Mouse (Mus musculus): ENCODE results near the gene Zfp526. TPM values are rescaled to one million over a fixed set of nuclear protein-coding genes. Genes with fewer than 3 reads are reported as not detected.
A peak's percentile ranks its signal among the peaks of the same experiment; 100 is the strongest.

Gene Zfp526
- polyA plus RNA-seq, 1 experiment from 2014 or later: 2.6 TPM

DNA sequence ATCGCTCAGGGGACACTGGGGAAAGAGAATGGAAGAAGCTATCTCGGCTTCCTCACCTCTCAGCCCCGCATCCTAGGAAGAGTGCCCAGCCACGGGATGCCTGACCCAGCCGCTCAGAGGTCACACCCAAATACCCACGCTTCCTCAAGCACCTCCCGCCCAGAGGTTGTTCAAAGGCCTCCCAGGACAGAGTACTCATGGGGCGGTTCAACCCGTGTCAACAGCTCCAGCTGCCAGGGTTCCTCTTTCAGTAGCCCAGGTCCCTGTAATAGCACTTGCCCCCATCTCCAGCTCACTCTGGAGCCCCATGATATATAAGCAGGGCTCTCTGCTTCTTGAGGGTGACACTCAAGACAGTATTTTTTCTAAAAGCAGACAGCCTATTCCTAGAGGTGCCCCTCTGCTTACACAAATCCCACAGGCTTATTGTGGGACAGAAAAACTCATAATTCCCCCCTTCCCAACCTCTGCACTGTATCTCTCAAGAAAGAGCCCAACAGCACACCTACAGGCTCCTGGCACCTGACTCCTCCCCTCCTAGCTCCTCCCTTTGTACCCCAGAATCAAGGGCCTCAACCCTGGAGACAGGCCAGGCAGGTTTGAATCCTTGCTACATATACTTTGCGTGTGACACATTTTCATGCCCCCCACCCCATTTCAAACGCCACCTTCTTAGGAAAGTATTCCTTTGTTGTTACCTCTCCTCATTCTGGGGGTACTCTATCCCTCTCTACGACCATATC is 3.4 kb upstream of the Zfp526 start:
- H3K27me3 ChIP-seq (replicated peaks): no peaks in the 10 kb centered on the region
- 60% methylated on average over 12 of the region's 12 CpGs for WGBS
- peaks cover 37% of the 10 kb centered on the region for H3K4me1 ChIP-seq (replicated peaks)
- no peaks in the 10 kb centered on the region for H3K9me3 ChIP-seq
- peak overlapping the region; percentile 74 for H3K9ac ChIP-seq
- no peak for ATAC-seq
- H3K4me2 ChIP-seq (replicated peaks): peak overlapping the region; percentile 95
- H3K36me3 ChIP-seq: 0 out of 2 replicates have a peak, but pooled peaks cover 3% of the 10 kb centered on the region
- H3K27ac ChIP-seq: no peak overlapping the region
- H3K4me3 ChIP-seq (replicated peaks): peak overlapping the region; percentile 80; the same call in 1 of the 2 replicates

DNA sequence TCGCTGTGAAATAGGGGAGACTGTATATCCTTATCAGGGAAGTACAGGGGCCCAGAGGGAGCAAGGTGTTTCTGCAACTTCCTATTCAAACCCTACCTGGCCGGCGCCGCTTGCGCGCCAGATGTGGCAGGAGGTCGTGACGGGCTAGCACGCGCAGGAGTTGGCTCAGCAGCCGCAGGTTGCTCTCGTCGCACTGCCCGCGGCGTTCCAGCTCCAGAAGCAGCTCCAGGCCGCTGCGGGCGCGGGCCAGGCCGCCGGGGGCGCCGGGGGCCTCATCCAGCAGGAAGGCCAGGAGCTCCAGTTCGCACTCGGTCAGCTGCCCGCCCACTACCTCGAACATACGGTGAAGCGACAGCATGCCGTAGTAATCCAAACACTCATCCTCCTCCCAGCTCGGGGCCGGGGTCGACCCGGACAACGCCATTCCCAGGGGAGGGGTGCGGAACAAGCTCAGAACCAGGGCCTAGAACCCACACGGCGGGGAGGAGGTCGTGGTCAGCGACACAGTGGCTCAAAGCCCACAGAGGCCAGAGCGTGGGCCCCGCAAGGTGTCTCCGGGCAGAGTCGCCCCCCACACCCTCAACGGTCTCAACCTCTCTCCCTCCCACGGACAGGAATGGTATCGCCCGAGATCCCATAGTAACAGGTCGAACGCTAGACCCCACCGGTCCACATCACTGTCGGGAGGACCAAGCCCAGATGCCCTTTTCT is 2.4 kb upstream of the Zfp526 start:
- 0 out of 2 replicates have a peak, but pooled peaks cover 3% of the 10 kb centered on the region for H3K36me3 ChIP-seq
- under 1% methylated on average over 52 of the region's 53 CpGs for WGBS
- H3K27me3 ChIP-seq (replicated peaks): no peaks in the 10 kb centered on the region
- peak overlapping the region; percentile 80 for H3K4me3 ChIP-seq (replicated peaks)
- H3K27ac ChIP-seq: peak overlapping the region; percentile 92
- H3K4me2 ChIP-seq (replicated peaks): peak overlapping the region; percentile 95
- peaks cover 40% of the 10 kb centered on the region for H3K4me1 ChIP-seq (replicated peaks)
- ATAC-seq: peak; percentile 31
- H3K9me3 ChIP-seq: no peaks in the 10 kb centered on the region
- peak overlapping the region; percentile 74 for H3K9ac ChIP-seq

DNA sequence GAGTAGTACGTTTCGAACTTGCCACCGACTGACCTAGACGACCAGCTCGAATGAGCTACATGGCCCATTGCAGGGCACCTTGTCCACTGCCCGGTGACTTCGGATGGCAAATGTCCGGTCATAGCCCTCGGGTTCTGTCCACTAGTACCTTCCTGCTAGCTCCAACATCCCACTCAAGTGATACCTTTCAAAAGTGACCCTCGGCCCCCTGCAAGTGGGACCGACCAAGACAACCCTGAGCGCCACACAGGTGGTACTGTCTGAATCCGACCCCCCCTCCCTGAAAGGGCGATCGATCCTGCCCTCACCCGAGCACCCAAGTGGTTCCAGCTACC is 1.8 kb upstream of the Zfp526 start:
- Histone ChIP-seq H3K4me3 (replicated peaks) (peak overlapping the region; percentile 80), H3K36me3 (0 out of 2 replicates have a peak, but pooled peaks cover 6% of the 10 kb centered on the region), H3K9me3 (no peaks in the 10 kb centered on the region), H3K4me1 (replicated peaks) (peaks cover 40% of the 10 kb centered on the region), H3K27ac (peak overlapping the region; percentile 92), H3K9ac (peak overlapping the region; percentile 74), H3K27me3 (replicated peaks) (no peaks in the 10 kb centered on the region), H3K4me2 (replicated peaks) (peak overlapping the region; percentile 95)
- ATAC-seq: no peak
- 0% methylated on average over 16 of the region's 16 CpGs for WGBS

DNA sequence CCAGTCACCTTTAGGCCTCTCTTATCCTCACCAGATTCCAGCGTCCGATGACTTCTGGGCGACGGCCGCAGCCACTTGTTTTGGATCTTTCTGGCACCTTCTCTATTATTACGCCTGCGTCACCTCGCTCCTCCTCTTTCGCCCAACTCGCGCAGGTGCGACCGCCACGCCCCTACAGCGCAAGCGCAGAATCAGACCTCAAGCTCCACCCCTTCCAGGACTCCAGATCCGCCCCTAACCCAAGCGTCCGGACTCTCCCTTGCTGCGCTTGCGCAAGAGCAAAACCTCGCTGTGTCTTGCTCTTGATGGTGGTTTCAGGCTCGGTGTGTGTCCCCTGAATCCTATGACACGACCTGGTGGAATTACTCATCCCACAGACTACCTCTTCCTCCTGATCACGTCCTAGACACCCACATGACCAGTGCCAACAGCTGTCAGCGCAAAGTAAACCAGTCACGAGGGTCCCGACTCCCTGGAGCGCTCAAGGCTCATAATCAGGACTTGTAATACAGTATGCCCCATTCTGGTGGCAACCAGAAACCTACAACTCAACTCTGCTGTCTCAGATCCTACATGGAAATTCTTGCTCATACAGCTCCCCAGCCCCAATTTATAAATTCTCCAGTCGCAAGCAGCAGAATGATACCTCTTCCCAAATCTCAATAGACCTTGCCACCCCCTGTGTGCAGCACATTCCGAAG is 1.3 kb upstream of the Zfp526 start:
- Histone ChIP-seq H3K4me1 (replicated peaks) (peaks cover 40% of the 10 kb centered on the region), H3K4me3 (replicated peaks) (peak overlapping the region; percentile 80), H3K9ac (peak overlapping the region; percentile 79), H3K4me2 (replicated peaks) (peak overlapping the region; percentile 95), H3K27me3 (replicated peaks) (no peaks in the 10 kb centered on the region), H3K36me3 (0 out of 2 replicates have a peak, but pooled peaks cover 8% of the 10 kb centered on the region), H3K9me3 (no peaks in the 10 kb centered on the region), H3K27ac (peak overlapping the region; percentile 92)
- WGBS: 3% methylated on average over 31 of the region's 31 CpGs
- ATAC-seq: peak; percentile 80

DNA sequence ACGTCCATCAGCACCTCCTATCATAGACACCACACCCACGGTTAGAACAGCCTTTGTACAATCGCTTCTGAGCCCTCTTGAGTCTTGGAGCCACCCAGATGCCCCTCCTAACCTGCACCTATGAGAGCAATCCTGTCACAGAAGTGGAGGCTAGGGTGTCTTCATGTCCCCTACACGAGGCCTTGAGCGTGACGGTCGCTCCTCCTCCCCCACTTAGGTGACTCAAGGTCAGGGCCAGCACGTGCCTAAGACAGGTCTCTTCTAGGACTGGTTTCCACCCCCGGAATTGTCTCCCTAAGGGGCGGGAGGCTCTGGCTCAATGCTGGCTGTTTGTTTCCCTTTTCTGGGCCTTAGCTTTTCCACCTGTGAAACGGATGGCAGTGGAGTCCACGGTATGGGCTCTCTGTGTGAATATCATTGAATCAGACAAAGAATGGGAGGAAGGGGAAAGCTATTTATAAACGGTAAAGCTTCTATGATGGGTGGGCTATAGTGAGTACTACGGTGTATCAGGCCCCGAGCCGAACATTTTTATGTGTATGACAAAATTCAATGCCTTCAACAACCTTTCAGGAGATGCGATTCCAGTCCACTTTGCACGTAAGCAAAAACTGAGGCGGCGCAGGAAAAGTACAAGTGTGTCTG is 646 bp upstream of the Zfp526 start, which contains the start of gene Dedd2:
TSS of gene Dedd2 (minus strand) at position 159 of the 645 bp plus-strand sequence.
- Histone ChIP-seq H3K36me3 (peaks cover 11% of the 10 kb centered on the region; the same call in 1 of the 2 replicates), H3K27me3 (replicated peaks) (no peaks in the 10 kb centered on the region), H3K4me3 (replicated peaks) (peak within 1 kb of the TSS; percentile 80), H3K9ac (peak within 1 kb of the TSS; percentile 79), H3K9me3 (no peaks in the 10 kb centered on the region), H3K4me2 (replicated peaks) (peak within 1 kb of the TSS; percentile 95), H3K27ac (peak within 1 kb of the TSS; percentile 92), H3K4me1 (replicated peaks) (peaks cover 40% of the 10 kb centered on the region)
- WGBS: 7% methylated on average over 20 of the region's 20 CpGs
- ATAC-seq: no peak

DNA sequence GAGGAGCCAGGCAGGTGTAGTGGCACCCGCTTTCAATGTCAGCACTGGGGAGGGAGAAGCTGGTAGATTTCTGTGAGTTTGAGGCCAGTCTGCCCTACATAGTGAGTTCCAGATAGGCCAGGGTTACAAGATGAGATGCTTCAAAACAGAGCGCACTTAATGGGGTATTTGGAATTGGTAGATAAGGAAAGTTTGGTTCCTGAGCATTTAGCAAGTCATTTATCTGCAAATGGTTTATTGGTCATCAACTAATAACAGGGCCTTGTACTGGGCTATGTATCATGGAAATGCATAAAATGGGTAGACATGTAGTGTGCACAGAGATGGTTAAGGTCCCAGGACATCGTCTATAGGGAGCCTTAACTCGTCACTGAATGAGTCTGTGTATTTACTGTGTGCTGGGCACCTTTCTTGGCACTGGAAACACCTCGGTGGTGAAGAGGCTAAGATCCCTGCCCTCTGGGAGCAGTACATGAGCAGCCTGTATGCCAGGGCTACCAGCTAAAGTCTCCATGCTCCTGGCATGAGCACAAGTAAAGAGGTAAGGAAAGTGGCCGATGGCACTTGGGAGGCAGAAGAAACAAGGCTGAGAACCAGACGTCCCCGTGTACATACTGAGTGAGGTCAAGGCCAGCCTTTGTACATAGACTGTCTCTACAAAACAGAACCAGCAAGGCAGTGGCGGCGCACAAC is 1.2 kb downstream of the Zfp526 start:
- peak overlapping the region; percentile 95 for H3K4me2 ChIP-seq (replicated peaks)
- no peak for ATAC-seq
- no peak overlapping the region for H3K27ac ChIP-seq
- peak overlapping the region; percentile 79 for H3K9ac ChIP-seq
- H3K27me3 ChIP-seq (replicated peaks): no peaks in the 10 kb centered on the region
- H3K4me1 ChIP-seq (replicated peaks): peaks cover 39% of the 10 kb centered on the region
- no peaks in the 10 kb centered on the region for H3K9me3 ChIP-seq
- H3K4me3 ChIP-seq (replicated peaks): peak overlapping the region; percentile 80
- WGBS: 82% methylated on average over 10 of the region's 10 CpGs
- H3K36me3 ChIP-seq: peaks cover 29% of the 10 kb centered on the region

DNA sequence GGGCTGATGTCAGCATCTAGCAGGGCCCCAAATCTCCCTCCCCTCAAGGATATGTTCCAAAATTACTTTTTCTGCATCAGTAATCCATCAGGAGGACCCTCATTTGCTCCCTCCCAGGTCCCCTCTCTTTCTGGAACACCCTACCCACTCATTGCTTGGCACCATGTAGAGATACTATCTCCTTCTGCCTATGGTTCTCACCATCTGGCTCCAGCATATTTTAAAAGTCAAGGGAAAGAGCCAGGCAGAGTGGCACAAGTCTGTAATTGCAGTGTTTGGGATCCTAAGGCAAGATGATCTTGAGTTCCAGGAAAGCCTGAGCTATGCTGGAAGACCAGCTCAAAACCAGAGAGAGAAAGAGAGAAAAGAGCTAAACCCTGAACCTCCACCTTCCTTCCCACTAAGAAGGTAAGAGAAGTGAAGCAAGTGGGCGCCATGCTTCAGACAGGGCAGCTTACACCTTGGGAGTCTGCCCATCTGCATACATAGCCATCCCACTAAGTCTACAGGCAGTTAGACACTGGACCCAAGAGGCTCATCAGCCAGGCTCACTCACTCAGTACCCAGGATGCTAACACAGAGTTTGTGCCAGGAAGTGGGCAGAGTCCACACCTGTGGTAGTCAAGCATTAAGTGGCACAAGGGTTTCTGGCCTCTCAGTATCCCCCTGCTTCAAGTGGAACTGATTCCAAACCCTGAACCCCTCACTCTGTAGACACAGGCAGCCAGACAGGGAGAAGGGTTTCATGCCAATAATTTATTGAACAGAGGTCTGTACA is 6.5 kb downstream of the Zfp526 start:
- Histone ChIP-seq H3K27me3 (replicated peaks) (no peaks in the 10 kb centered on the region), H3K9ac (no peak overlapping the region), H3K27ac (no peak overlapping the region), H3K36me3 (peaks cover 60% of the 10 kb centered on the region), H3K4me2 (replicated peaks) (no peak overlapping the region), H3K9me3 (no peaks in the 10 kb centered on the region), H3K4me3 (replicated peaks) (no peak overlapping the region), H3K4me1 (replicated peaks) (peaks cover 5% of the 10 kb centered on the region)
- WGBS: 91% methylated on average over 1 of the region's 1 CpGs
- no peak for ATAC-seq

DNA sequence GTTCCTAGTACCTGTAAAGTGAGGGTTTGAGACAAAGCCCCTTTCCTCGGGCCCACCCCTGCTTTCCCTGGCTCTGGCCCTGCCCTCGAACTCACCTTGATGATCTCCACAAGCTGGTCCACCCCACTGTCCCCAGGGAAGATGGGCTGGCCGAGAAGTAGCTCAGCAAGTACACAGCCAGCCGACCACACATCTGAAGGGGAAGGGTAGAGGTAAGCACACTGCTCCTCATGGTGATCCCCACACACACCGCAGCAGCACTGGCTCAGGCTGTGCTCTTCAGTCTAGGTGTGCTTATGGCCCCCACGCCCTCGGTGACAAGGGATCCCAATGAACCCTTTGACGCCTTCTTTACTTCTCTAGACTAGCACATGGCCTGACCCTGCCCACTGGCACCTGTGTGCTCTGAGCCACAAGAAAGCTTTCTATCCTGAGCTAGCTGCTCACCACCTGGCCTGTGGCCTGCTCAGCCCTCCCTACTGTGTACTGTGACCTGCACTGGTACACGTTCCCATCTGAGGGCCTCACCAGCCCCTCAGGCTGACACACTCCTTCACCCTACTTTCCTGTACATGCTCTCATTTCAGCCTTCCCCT is 9.6 kb downstream of the Zfp526 start:
- no peak for ATAC-seq
- Histone ChIP-seq H3K9me3 (no peaks in the 10 kb centered on the region), H3K36me3 (peaks cover 64% of the 10 kb centered on the region), H3K9ac (no peak overlapping the region), H3K27me3 (replicated peaks) (no peaks in the 10 kb centered on the region), H3K4me1 (replicated peaks) (peaks cover 7% of the 10 kb centered on the region), H3K4me3 (replicated peaks) (no peak overlapping the region), H3K4me2 (replicated peaks) (no peak overlapping the region), H3K27ac (no peak overlapping the region)
- WGBS: 84% methylated on average over 9 of the region's 9 CpGs

DNA sequence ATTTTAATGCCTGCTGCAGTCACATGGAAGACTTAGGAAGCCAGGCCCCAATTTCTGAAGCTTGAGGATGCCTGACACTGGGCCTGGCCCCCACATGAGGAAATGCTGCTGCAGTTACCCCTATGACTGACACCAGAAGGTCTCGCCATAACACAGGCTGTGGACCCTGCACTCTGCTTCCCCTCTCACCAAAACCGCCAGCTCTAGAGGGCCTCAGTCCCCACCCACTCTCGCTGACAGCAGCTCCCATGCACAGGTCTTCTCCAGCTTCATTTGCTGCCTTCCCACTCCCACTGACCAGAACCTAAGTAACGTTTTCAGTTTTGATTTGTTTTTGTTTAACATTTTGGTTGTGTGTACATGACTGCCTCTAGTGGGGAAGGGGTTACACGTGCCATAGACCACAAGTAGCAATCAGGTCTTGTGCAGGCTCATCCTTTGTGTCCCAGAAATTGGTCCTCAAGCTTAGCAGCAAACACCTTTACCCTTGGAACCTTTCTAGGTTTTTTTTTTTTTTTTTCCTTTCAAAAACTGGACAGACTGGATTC is 10.9 kb downstream of the Zfp526 start:
- Histone ChIP-seq H3K27ac (no peak overlapping the region), H3K9me3 (no peaks in the 10 kb centered on the region), H3K4me2 (replicated peaks) (no peak overlapping the region), H3K4me3 (replicated peaks) (no peak overlapping the region), H3K9ac (no peak overlapping the region), H3K36me3 (peaks cover 50% of the 10 kb centered on the region), H3K4me1 (replicated peaks) (peaks cover 15% of the 10 kb centered on the region), H3K27me3 (replicated peaks) (no peaks in the 10 kb centered on the region)
- 52% methylated on average over 5 of the region's 5 CpGs for WGBS
- no peak for ATAC-seq

DNA sequence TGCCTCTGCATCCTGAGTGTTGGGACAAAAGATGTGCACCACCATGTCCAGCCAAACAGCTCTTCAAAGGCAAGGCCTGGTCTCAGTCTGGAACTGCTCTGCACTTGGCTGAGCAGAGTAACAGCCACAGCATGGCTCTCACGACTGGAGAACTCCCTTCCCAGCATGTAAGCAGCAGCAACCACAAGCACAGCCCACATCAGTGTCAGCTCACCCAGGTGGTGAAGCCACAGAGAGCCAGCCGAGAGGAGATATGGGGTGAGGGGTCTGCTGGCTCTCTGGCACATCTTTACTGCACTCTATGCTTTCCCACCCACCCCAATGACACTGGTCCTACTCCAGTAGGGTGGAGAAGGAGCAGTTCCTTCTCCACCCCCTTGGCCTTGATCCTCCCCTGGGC is 11.8 kb downstream of the Zfp526 start:
- Histone ChIP-seq H3K9ac (no peak overlapping the region), H3K36me3 (peaks cover 46% of the 10 kb centered on the region), H3K4me1 (replicated peaks) (peaks cover 15% of the 10 kb centered on the region), H3K27me3 (replicated peaks) (no peaks in the 10 kb centered on the region), H3K4me3 (replicated peaks) (no peak overlapping the region), H3K27ac (no peak overlapping the region), H3K4me2 (replicated peaks) (no peak overlapping the region), H3K9me3 (no peaks in the 10 kb centered on the region)
- 79% methylated on average over 2 of the region's 2 CpGs for WGBS
- no peak for ATAC-seq

Data from intestine, embryonic 15.5 days (tissue).